Mouse (Mus musculus): ENCODE results near the gene Ralbp1. TPM values are rescaled to one million over a fixed set of nuclear protein-coding genes. Genes with fewer than 3 reads are reported as not detected.
A peak's percentile ranks its signal among the peaks of the same experiment; 100 is the strongest.

The Ralbp1 gene
- polyA plus RNA-seq, 1 experiment from 2014 or later = 55.2 TPM

- H3K9ac ChIP-seq (ENCODE audit: low read depth, low read length) = no peak overlapping the region
- DNase-seq (ENCODE audit: low spot score) = no peak
- no peaks in the 10 kb centered on the region for H3K4me1 ChIP-seq (replicated peaks; ENCODE audit: control insufficient read depth, insufficient read depth, low read length)
- H3K36me3 ChIP-seq (ENCODE audit: control insufficient read depth, insufficient read depth, low read length) = peaks cover 27% of the 10 kb centered on the region; the same call in 1 of the 2 replicates
- H3K4me2 ChIP-seq = no peak overlapping the region
- H3K9me3 ChIP-seq (ENCODE audit: control insufficient read depth, low read length) = no peaks in the 10 kb centered on the region
- H3K27me3 ChIP-seq (replicated peaks; ENCODE audit: control insufficient read depth, insufficient read depth, low read length) = no peaks in the 10 kb centered on the region
- no peak overlapping the region for H3K27ac ChIP-seq (ENCODE audit: low read depth, low read length)
- ATAC-seq (replicated peaks; ENCODE audit: low FRiP score) = no peak
- WGBS = 70% methylated on average over 5 of the region's 5 CpGs
- no peak overlapping the region for H3K4me3 ChIP-seq (ENCODE audit: low read depth, low read length)
These were observed 65.4 kb downstream of the Ralbp1 start for GRCm38 (mm10) chr17:65820197-65820596.

GRCm38 (mm10) chr17:65813763-65814162 is 71.8 kb downstream of the Ralbp1 start:
- WGBS = 92% methylated on average over 8 of the region's 8 CpGs
- Histone ChIP-seq H3K4me2 (no peak overlapping the region), H3K4me3 (ENCODE audit: low read depth, low read length) (no peak overlapping the region), H3K36me3 (ENCODE audit: control insufficient read depth, insufficient read depth, low read length) (peaks cover 34% of the 10 kb centered on the region; the same call in 1 of the 2 replicates), H3K4me1 (replicated peaks; ENCODE audit: control insufficient read depth, insufficient read depth, low read length) (no peaks in the 10 kb centered on the region), H3K27me3 (replicated peaks; ENCODE audit: control insufficient read depth, insufficient read depth, low read length) (no peaks in the 10 kb centered on the region), H3K27ac (ENCODE audit: low read depth, low read length) (no peak overlapping the region), H3K9ac (ENCODE audit: low read depth, low read length) (no peak overlapping the region), H3K9me3 (ENCODE audit: control insufficient read depth, low read length) (no peaks in the 10 kb centered on the region)
- no peak for ATAC-seq (replicated peaks; ENCODE audit: low FRiP score)
- no peak for DNase-seq (ENCODE audit: low spot score)

GRCm38 (mm10) chr17:65811032-65811431 is 74.6 kb downstream of the Ralbp1 start:
- WGBS = 90% methylated on average over 5 of the region's 5 CpGs
- Histone ChIP-seq H3K4me2 (no peak overlapping the region), H3K9me3 (ENCODE audit: control insufficient read depth, low read length) (no peaks in the 10 kb centered on the region), H3K4me3 (ENCODE audit: low read depth, low read length) (no peak overlapping the region), H3K4me1 (replicated peaks; ENCODE audit: control insufficient read depth, insufficient read depth, low read length) (no peaks in the 10 kb centered on the region), H3K27ac (ENCODE audit: low read depth, low read length) (no peak overlapping the region), H3K27me3 (replicated peaks; ENCODE audit: control insufficient read depth, insufficient read depth, low read length) (no peaks in the 10 kb centered on the region), H3K9ac (ENCODE audit: low read depth, low read length) (no peak overlapping the region), H3K36me3 (ENCODE audit: control insufficient read depth, insufficient read depth, low read length) (peaks cover 22% of the 10 kb centered on the region; the same call in 1 of the 2 replicates)
- DNase-seq (ENCODE audit: low spot score) (no peak), ATAC-seq (replicated peaks; ENCODE audit: low FRiP score) (no peak)

GRCm38 (mm10) chr17:65806416-65806815 is 79.2 kb downstream of the Ralbp1 start:
- Histone ChIP-seq H3K36me3 (ENCODE audit: control insufficient read depth, insufficient read depth, low read length) (peaks cover 13% of the 10 kb centered on the region; the same call in 1 of the 2 replicates), H3K27ac (ENCODE audit: low read depth, low read length) (no peak overlapping the region), H3K4me3 (ENCODE audit: low read depth, low read length) (no peak overlapping the region), H3K4me1 (replicated peaks; ENCODE audit: control insufficient read depth, insufficient read depth, low read length) (no peaks in the 10 kb centered on the region; the same call in 1 of the 2 replicates), H3K9me3 (ENCODE audit: control insufficient read depth, low read length) (no peaks in the 10 kb centered on the region), H3K27me3 (replicated peaks; ENCODE audit: control insufficient read depth, insufficient read depth, low read length) (no peaks in the 10 kb centered on the region), H3K9ac (ENCODE audit: low read depth, low read length) (no peak overlapping the region), H3K4me2 (no peak overlapping the region)
- DNase-seq (ENCODE audit: low spot score) = no peak
- WGBS = 81% methylated on average over 2 of the region's 2 CpGs
- no peak for ATAC-seq (replicated peaks; ENCODE audit: low FRiP score)

GRCm38 (mm10) chr17:65805966-65806365 is 79.6 kb downstream of the Ralbp1 start:
- Histone ChIP-seq H3K9ac (ENCODE audit: low read depth, low read length) (no peak overlapping the region), H3K27me3 (replicated peaks; ENCODE audit: control insufficient read depth, insufficient read depth, low read length) (no peaks in the 10 kb centered on the region), H3K36me3 (ENCODE audit: control insufficient read depth, insufficient read depth, low read length) (peaks cover 9% of the 10 kb centered on the region; the same call in 1 of the 2 replicates), H3K4me3 (ENCODE audit: low read depth, low read length) (no peak overlapping the region), H3K4me1 (replicated peaks; ENCODE audit: control insufficient read depth, insufficient read depth, low read length) (no peaks in the 10 kb centered on the region; the same call in 1 of the 2 replicates), H3K9me3 (ENCODE audit: control insufficient read depth, low read length) (no peaks in the 10 kb centered on the region), H3K4me2 (no peak overlapping the region), H3K27ac (ENCODE audit: low read depth, low read length) (no peak overlapping the region)
- WGBS = 74% methylated on average over 4 of the region's 4 CpGs
- ATAC-seq (replicated peaks; ENCODE audit: low FRiP score) = no peak
- DNase-seq (ENCODE audit: low spot score) = no peak

GRCm38 (mm10) chr17:65802026-65802425 is 83.6 kb downstream of the Ralbp1 start:
- ATAC-seq (replicated peaks; ENCODE audit: low FRiP score) (no peak), DNase-seq (ENCODE audit: low spot score) (no peak)
- H3K4me2 ChIP-seq = no peak overlapping the region
- H3K9me3 ChIP-seq (ENCODE audit: control insufficient read depth, low read length) = no peaks in the 10 kb centered on the region
- no peaks in the 10 kb centered on the region for H3K27me3 ChIP-seq (replicated peaks; ENCODE audit: control insufficient read depth, insufficient read depth, low read length)
- H3K4me1 ChIP-seq (replicated peaks; ENCODE audit: control insufficient read depth, insufficient read depth, low read length) = peaks cover 6% of the 10 kb centered on the region
- WGBS = 81% methylated on average over 4 of the region's 4 CpGs
- no peak overlapping the region for H3K27ac ChIP-seq (ENCODE audit: low read depth, low read length)
- no peak overlapping the region for H3K9ac ChIP-seq (ENCODE audit: low read depth, low read length)
- no peak overlapping the region for H3K4me3 ChIP-seq (ENCODE audit: low read depth, low read length)
- peaks cover 4% of the 10 kb centered on the region; the same call in 1 of the 2 replicates for H3K36me3 ChIP-seq (ENCODE audit: control insufficient read depth, insufficient read depth, low read length)

- no peak for ATAC-seq (replicated peaks; ENCODE audit: low FRiP score)
- 93% methylated on average over 6 of the region's 6 CpGs for WGBS
- no peaks in the 10 kb centered on the region for H3K27me3 ChIP-seq (replicated peaks; ENCODE audit: control insufficient read depth, insufficient read depth, low read length)
- DNase-seq (ENCODE audit: low spot score) = no peak
- peaks cover 4% of the 10 kb centered on the region; the same call in 1 of the 2 replicates for H3K36me3 ChIP-seq (ENCODE audit: control insufficient read depth, insufficient read depth, low read length)
- no peaks in the 10 kb centered on the region for H3K9me3 ChIP-seq (ENCODE audit: control insufficient read depth, low read length)
- H3K4me2 ChIP-seq = no peak overlapping the region
- H3K9ac ChIP-seq (ENCODE audit: low read depth, low read length) = no peak overlapping the region
- H3K27ac ChIP-seq (ENCODE audit: low read depth, low read length) = no peak overlapping the region
- H3K4me3 ChIP-seq (ENCODE audit: low read depth, low read length) = no peak overlapping the region
- peaks cover 6% of the 10 kb centered on the region for H3K4me1 ChIP-seq (replicated peaks; ENCODE audit: control insufficient read depth, insufficient read depth, low read length)
These were observed 85.1 kb downstream of the Ralbp1 start for GRCm38 (mm10) chr17:65800451-65800850.

- no peak overlapping the region for H3K4me3 ChIP-seq (ENCODE audit: low read depth, low read length)
- peak; percentile 68 for ATAC-seq (replicated peaks; ENCODE audit: low FRiP score)
- 61% methylated on average over 1 of the region's 1 CpGs for WGBS
- no peak overlapping the region for H3K9ac ChIP-seq (ENCODE audit: low read depth, low read length)
- no peaks in the 10 kb centered on the region for H3K9me3 ChIP-seq (ENCODE audit: control insufficient read depth, low read length)
- H3K27ac ChIP-seq (ENCODE audit: low read depth, low read length) = no peak overlapping the region
- H3K4me2 ChIP-seq = no peak overlapping the region
- H3K36me3 ChIP-seq (ENCODE audit: control insufficient read depth, insufficient read depth, low read length) = peaks cover 2% of the 10 kb centered on the region; the same call in 1 of the 2 replicates
- DNase-seq (ENCODE audit: low spot score) = no peak
- peaks cover 6% of the 10 kb centered on the region for H3K4me1 ChIP-seq (replicated peaks; ENCODE audit: control insufficient read depth, insufficient read depth, low read length)
- no peaks in the 10 kb centered on the region for H3K27me3 ChIP-seq (replicated peaks; ENCODE audit: control insufficient read depth, insufficient read depth, low read length)
These were observed 86.2 kb downstream of the Ralbp1 start for GRCm38 (mm10) chr17:65799353-65799752.

GRCm38 (mm10) chr17:65798446-65798845 is 87.2 kb downstream of the Ralbp1 start:
- WGBS = 66% methylated on average over 4 of the region's 4 CpGs
- Histone ChIP-seq H3K4me1 (replicated peaks; ENCODE audit: control insufficient read depth, insufficient read depth, low read length) (peaks cover 6% of the 10 kb centered on the region), H3K27me3 (replicated peaks; ENCODE audit: control insufficient read depth, insufficient read depth, low read length) (no peaks in the 10 kb centered on the region), H3K36me3 (ENCODE audit: control insufficient read depth, insufficient read depth, low read length) (no peaks in the 10 kb centered on the region; the same call in 1 of the 2 replicates), H3K9me3 (ENCODE audit: control insufficient read depth, low read length) (no peaks in the 10 kb centered on the region), H3K4me3 (ENCODE audit: low read depth, low read length) (no peak overlapping the region), H3K27ac (ENCODE audit: low read depth, low read length) (no peak overlapping the region), H3K4me2 (no peak overlapping the region), H3K9ac (ENCODE audit: low read depth, low read length) (no peak overlapping the region)
- ATAC-seq (replicated peaks; ENCODE audit: low FRiP score) (no peak), DNase-seq (ENCODE audit: low spot score) (no peak)
